Mouse (Mus musculus) cerebellum, postnatal 36 days (tissue): ENCODE measurements around the gene Gm5141.
"Not testable (repeated sequence)": the region's sequence is repeated elsewhere in the genome, so short reads cannot be mapped to it uniquely, and the experiment has no call there.

Experiments used
- DNase-seq, 2 experiments: peaks; one replicate each; pipeline ENCODE4 v3.0.0; 2021 to 2022; ENCODE audit warnings: mixed read lengths in 2 of 2

Gene Gm5141

GRCm38 (mm10) chr13:62785199-62786134, at the start of gene Gm5141:
Gene Gm5141, minus strand, starts transcription at chr13:62785808.
- peak; percentile 34 to 61 for DNase-seq

DNA sequence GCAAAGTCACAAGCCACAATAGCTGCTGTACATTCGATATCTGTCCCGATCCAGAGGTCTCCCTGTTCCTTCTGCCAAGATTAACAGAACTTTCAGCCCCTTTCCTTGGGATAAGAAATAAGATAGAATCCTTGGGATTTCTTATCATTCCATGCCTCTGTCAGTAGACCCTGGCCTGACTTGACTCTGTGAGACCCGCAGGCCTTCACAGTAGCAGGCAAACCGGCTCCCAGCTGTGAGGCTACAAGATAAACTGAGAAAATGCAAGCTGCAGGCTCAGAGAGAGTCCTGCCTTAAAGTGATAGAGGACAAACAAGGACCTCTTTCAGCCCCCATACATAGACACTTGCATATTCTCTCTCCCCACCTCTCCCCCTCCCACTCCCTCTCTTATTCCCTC, 47.7 kb upstream of the Gm5141 start:
- no peak for DNase-seq

DNA sequence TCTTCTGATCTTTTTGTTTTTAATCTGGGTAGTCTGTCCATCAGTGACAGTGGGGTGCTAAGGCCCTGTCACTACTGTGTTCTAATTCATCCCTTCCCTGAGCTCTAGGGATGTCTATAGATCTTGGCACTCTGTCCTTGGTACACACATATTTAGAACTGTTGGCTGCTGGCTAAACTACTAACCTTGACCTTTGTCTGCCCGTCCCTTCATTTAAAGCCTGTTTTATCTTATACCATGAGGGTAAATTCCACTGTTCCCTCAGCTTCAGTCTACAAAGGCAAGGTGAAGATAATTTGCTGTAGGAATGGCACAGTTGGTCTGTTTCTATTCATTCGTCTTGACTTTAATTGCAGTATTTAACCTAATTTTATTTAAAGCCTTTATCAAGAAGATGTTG, 46.6 kb upstream of the Gm5141 start:
- DNase-seq = no peak

DNA sequence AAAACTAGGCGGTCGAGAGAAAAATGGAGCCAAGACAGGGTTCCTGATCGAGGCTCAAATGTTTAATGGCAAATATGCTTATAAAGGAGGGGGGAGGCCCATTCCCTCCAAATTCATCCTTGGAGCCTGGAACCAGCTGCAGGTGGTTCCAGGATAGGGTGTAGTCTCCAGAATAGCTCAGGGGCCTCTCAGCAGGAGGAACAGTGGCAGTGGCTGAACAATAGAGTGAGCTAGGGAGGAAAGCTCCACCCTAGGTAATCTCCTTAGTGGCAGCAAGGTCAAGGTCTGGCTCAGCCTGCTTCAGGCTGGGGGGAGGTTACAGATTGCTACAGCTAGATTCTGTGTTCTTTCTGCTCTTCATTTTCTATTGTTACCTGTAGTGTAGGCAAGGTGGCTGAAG, 30.1 kb upstream of the Gm5141 start:
- not testable (repeated sequence) for DNase-seq

DNA sequence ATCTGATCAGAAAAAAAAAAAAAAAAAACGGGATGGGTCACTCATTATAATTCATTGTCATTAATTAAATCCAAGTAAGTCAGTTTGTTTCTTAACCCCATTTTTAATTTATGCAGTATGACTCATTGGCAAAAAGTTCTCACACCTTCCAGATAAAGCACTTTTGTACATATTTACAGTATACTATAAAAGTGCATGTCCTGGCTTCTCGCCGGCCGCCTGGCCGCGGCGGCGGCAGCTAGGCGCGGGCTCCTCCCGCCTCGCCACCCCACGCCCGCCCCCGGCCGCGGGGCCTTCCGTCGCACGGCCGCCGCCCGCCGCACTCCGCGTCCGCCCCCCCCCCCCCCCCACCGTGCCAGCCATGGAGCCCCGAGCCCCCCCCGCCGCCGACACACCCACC, 27.1 kb upstream of the Gm5141 start:
- DNase-seq = no peak

GRCm38 (mm10) chr13:62807981-62808380, 22.4 kb upstream of the Gm5141 start:
- not testable (repeated sequence) for DNase-seq

GRCm38 (mm10) chr13:62786135-62786493, 506 bp upstream of the Gm5141 start:
- not testable (repeated sequence) for DNase-seq

GRCm38 (mm10) chr13:62763806-62764205, 21.8 kb downstream of the Gm5141 start:
- peak; percentile 4 to 30 for DNase-seq

GRCm38 (mm10) chr13:62760432-62761415, 24.9 kb downstream of the Gm5141 start, which contains the start of gene Platr25:
Gene Platr25, minus strand, starts transcription at chr13:62760709.
- peak; percentile 45 to 47 for DNase-seq

GRCm38 (mm10) chr13:62733322-62733721, 52.3 kb downstream of the Gm5141 start:
- DNase-seq = no peak
